Comparison of ENCODE assay signal across 8 mouse cellular contexts in the genomic region with DNA sequence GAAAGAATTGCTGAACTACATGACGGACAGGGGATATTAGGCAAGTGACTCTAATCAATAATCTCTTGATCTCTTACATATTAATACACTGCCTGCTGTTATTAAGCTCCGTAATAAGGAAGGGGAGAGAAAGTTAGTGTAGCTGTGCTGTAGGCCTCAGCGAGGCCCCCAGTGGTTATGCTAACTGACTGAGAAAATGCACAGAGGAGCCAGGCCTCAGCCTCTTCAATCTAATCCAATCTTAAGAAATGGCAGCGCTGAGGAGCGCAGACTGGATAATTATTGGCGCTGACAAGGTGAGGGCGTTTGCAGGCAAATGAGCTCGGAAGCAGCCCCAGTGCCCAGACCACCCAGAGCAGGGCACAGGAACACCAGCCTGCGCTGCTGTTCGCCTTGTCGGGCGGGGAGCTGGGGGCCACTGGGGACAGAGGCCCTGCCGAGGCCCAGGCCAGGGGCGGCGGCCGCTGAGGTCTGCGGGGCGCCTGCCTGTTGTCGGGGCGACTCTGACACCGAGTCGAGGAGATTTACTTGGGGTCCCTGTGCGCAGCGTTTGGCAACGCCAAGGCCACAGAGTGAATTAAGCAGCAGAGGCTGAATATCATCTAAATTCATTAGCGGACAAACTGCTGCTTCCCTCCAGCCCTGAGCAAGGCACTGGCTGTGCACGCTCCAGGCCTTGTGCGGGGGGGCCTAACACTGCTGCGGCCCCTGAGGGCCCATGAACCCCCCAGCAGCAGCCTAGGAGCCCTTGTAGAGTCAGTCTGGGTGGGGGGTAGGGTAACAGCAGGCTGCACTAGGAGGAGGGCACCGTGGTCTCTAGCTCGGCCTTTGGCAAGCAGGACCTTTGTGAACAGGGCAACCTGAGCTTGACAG.
DNase-seq lines count a peak whose midpoint lies in the region; ATAC-seq and TF ChIP-seq lines count a peak whose summit lies in the region.
"Had no signal": no experiment of that assay in that cellular context is flagged by ENCODE, and none has a peak within 500 bp of the region (broad histone marks: within the 10 kb centered on the region; RNA-seq: fewer than 3 reads in every experiment).

No protein-coding gene starts in this region.

- H3K4me2 ChIP-seq in midbrain, embryonic 14.5 days (ENCODE audit: low read length): peak overlapping the region; percentile 46

- no peaks in the 10 kb centered on the region for H3K36me3 ChIP-seq in midbrain, embryonic 14.5 days (ENCODE audit: control insufficient read depth, insufficient read depth, low read length)

- H3K4me3 ChIP-seq in midbrain, embryonic 14.5 days (replicated peaks; ENCODE audit: low read depth, low read length): no peak overlapping the region

- H3K27me3 ChIP-seq in midbrain, embryonic 14.5 days (ENCODE audit: control insufficient read depth, insufficient read depth, low read length): no peaks in the 10 kb centered on the region

- H3K4me1 ChIP-seq in midbrain, embryonic 14.5 days (ENCODE audit: control insufficient read depth, insufficient read depth, low read length): peaks cover 19% of the 10 kb centered on the region

- H3K9me3 ChIP-seq in midbrain, embryonic 14.5 days (ENCODE audit: control insufficient read depth, low read length): no peaks in the 10 kb centered on the region

- ATAC-seq in midbrain, embryonic 14.5 days (ENCODE audit: low FRiP score, low TSS enrichment): peak; percentile 84

- TF ChIP-seq POLR2A in brain, embryonic 14.5 days (IDR thresholded peaks at IDR 0.05; ENCODE audit: borderline replicate concordance, extremely low read depth, insufficient read depth, insufficient read length, poor library complexity, severe bottlenecking): no peak

- peak; percentile 24 for DNase-seq in ES-CJ7 (ENCODE audit: low read depth, low spot score)
- DNase-seq in brain, embryonic 14.5 days (ENCODE audit: low read depth): peak; percentile 91
- peak; percentile 21 for DNase-seq in forelimb bud, embryonic 11.5 days (ENCODE audit: low read depth, low spot score)
- peak; percentile 81 for DNase-seq in midbrain, embryonic 14.5 days
- no peak for DNase-seq in frontal cortex, postnatal 14 days (ENCODE audit: low spot score in 2 of 2)
- no peak for DNase-seq in urinary bladder, postnatal 36 days (ENCODE audit: low spot score in 2 of 2)
- DNase-seq in thymus, postnatal 10 days (ENCODE audit: low spot score in 2 of 2): no peak
- DNase-seq: lung, postnatal 4 days had no signal

- 5% methylated on average over 31 of the region's 31 CpGs for WGBS in midbrain, embryonic 14.5 days

- H3K27ac ChIP-seq in midbrain, embryonic 14.5 days (replicated peaks; ENCODE audit: low read depth, low read length): peak overlapping the region; percentile 85

- no peak for TF ChIP-seq CTCF in brain, embryonic 14.5 days (IDR thresholded peaks at IDR 0.05; ENCODE audit: borderline replicate concordance, extremely low read depth, insufficient read depth, insufficient read length)

- peak overlapping the region; percentile 17 for H3K9ac ChIP-seq in midbrain, embryonic 14.5 days (replicated peaks; ENCODE audit: low read length)

Comparison
In these comparisons a context has a peak if more than half of its experiments do, and no peak if none do; other contexts are left out.
1. DNase-seq: peak in ES-CJ7 (single experiment), brain, embryonic 14.5 days (single experiment), forelimb bud, embryonic 11.5 days (single experiment) and midbrain, embryonic 14.5 days (single experiment); none in frontal cortex, postnatal 14 days (0 of 2), urinary bladder, postnatal 36 days (0 of 2) and thymus, postnatal 10 days (0 of 2).